Mouse (Mus musculus): ENCODE measurements around the gene Parg. TPM values are rescaled to one million over a fixed set of nuclear protein-coding genes. Genes with fewer than 3 reads are reported as not detected.

Parg gene
- 86.8 TPM for polyA plus RNA-seq (2014; fragmentation: Illumina TruSeq; extraction: RNeasy Lipid Tissue Mini Kit (QIAGEN cat#74804))

GRCm38 (mm10) chr14:32201791-32202451, at the start of gene Parg, which contains the start of gene Timm23:
Parg (plus strand) TSS chr14:32201949.
Timm23 (minus strand) TSS chr14:32201898.

GRCm38 (mm10) chr14:32159690-32160246, 42.0 kb upstream of the Parg start, which contains the start of gene Ncoa4:
Ncoa4 (plus strand) TSS chr14:32159865.

GRCm38 (mm10) chr14:32321732-32322685, 120.3 kb downstream of the Parg start, which contains the start of gene Ogdhl:
Ogdhl (plus strand) TSS chr14:32322019.

Other genes with a start within 250 kb of the Parg start
- 77.0 TPM for gene Galnt15, start 173.0 kb upstream of the Parg start, polyA plus RNA-seq (2014; fragmentation: Illumina TruSeq; extraction: RNeasy Lipid Tissue Mini Kit (QIAGEN cat#74804))
- 45.6 TPM for gene Oxnad1, start 116.6 kb upstream of the Parg start, polyA plus RNA-seq (2014; fragmentation: Illumina TruSeq; extraction: RNeasy Lipid Tissue Mini Kit (QIAGEN cat#74804))
- 55.4 TPM for gene Dph3, start 116.2 kb upstream of the Parg start, polyA plus RNA-seq (2014; fragmentation: Illumina TruSeq; extraction: RNeasy Lipid Tissue Mini Kit (QIAGEN cat#74804))
- not detected for gene Msmb, start 59.9 kb upstream of the Parg start, polyA plus RNA-seq (2014; fragmentation: Illumina TruSeq; extraction: RNeasy Lipid Tissue Mini Kit (QIAGEN cat#74804))
- gene Ncoa4, start 42.1 kb upstream of the Parg start, polyA plus RNA-seq (2014; fragmentation: Illumina TruSeq; extraction: RNeasy Lipid Tissue Mini Kit (QIAGEN cat#74804)): 296 TPM
- 101 TPM for gene Timm23, start 51 bp upstream of the Parg start, polyA plus RNA-seq (2014; fragmentation: Illumina TruSeq; extraction: RNeasy Lipid Tissue Mini Kit (QIAGEN cat#74804))
- gene Ogdhl, start 120.1 kb downstream of the Parg start, polyA plus RNA-seq (2014; fragmentation: Illumina TruSeq; extraction: RNeasy Lipid Tissue Mini Kit (QIAGEN cat#74804)): 0.77 TPM
- 3.1 TPM for gene 1700024G13Rik, start 186.4 kb downstream of the Parg start, polyA plus RNA-seq (2014; fragmentation: Illumina TruSeq; extraction: RNeasy Lipid Tissue Mini Kit (QIAGEN cat#74804))

Measured in ovary, adult 10 weeks (tissue).